Mouse (Mus musculus) forebrain, embryonic 16.5 days (tissue): ENCODE results near the gene 1110051M20Rik. TPM values are rescaled to one million over a fixed set of nuclear protein-coding genes. Genes with fewer than 3 reads are reported as not detected.

Source experiments
- ATAC-seq: fragments of 200-750 bp; cut with Nextera tagmentation; 2 replicates; pipeline ENCODE4 v1.8.0; 2017; ENCODE audit warnings: mild to moderate bottlenecking, moderate library complexity
- H3K27ac ChIP-seq: fragments of 300-500 bp; sonication (generic); 2 replicates; pipeline ENCODE4 v1.5.1; 2014; ENCODE audit warnings: low read length, control low read depth
- H3K27me3 ChIP-seq: fragments of 300-500 bp; sonication (generic); replicated peaks from 2 replicates; pipeline ENCODE4 v1.6.1; 2014; ENCODE audit warnings: low read length; ENCODE audit not compliant: control insufficient read depth, insufficient read depth
- H3K36me3 ChIP-seq: fragments of 300-500 bp; sonication (generic); 2 replicates; pipeline ENCODE4 v1.6.1; 2014; ENCODE audit not compliant: control insufficient read depth, insufficient read depth
- H3K4me1 ChIP-seq: fragments of 300-500 bp; sonication (generic); replicated peaks from 2 replicates; pipeline ENCODE4 v1.6.1; 2014; ENCODE audit warnings: low read length; ENCODE audit not compliant: control insufficient read depth, insufficient read depth
- H3K4me2 ChIP-seq: fragments of 300-500 bp; sonication (generic); 2 replicates; pipeline ENCODE4 v1.6.1; 2014; ENCODE audit warnings: mild to moderate bottlenecking, low read length, control low read depth
- H3K4me3 ChIP-seq: fragments of 300-500 bp; sonication (generic); replicated peaks from 2 replicates; pipeline ENCODE4 v1.5.1; 2014; ENCODE audit warnings: mild to moderate bottlenecking, low read length, control low read depth
- H3K9ac ChIP-seq: fragments of 300-500 bp; sonication (generic); replicated peaks from 2 replicates; pipeline ENCODE4 v1.6.1; 2014; ENCODE audit warnings: low read depth, low read length, control low read depth
- H3K9me3 ChIP-seq: fragments of 300-500 bp; sonication (generic); 2 replicates; pipeline ENCODE4 v1.6.1; 2016; ENCODE audit warnings: low read length; ENCODE audit not compliant: control insufficient read depth
- WGBS: fragments of 180-500 bp; shearing (Covaris S2); extraction: QIAGEN DNeasy Blood & Tissue Kit; methylation state at CpG from one replicate; pipeline ENCODE4 v1.1.7; 2014; 5-methylcytosine and 5-hydroxymethylcytosine counted together
- polyA plus RNA-seq: library from polyadenylated mRNA; unstranded; fragments of >200 nt; fragmentation: Nextera tagmentation; extraction: Ambion mirVana; gene quantifications from 2 replicates; pipeline ENCODE4 v1.2.1, GENCODE M21; 2015

1110051M20Rik gene
- polyA plus RNA-seq, 1 experiment from 2014 or later, result 187 TPM

- H3K9me3 ChIP-seq, result no peaks in the 10 kb centered on the region
- no peak overlapping the region for H3K27ac ChIP-seq
- H3K36me3 ChIP-seq, result no peaks in the 10 kb centered on the region
- peaks cover 9% of the 10 kb centered on the region for H3K4me1 ChIP-seq
- no peak for ATAC-seq
- H3K4me3 ChIP-seq, result no peak overlapping the region
- no peak overlapping the region for H3K4me2 ChIP-seq
- no peak overlapping the region for H3K9ac ChIP-seq
- 83% methylated on average over 9 of the region's 9 CpGs for WGBS
- H3K27me3 ChIP-seq, result no peaks in the 10 kb centered on the region
These were observed 8.9 kb upstream of the 1110051M20Rik start for GRCm38 (mm10) chr2:91453231-91454075.

DNA sequence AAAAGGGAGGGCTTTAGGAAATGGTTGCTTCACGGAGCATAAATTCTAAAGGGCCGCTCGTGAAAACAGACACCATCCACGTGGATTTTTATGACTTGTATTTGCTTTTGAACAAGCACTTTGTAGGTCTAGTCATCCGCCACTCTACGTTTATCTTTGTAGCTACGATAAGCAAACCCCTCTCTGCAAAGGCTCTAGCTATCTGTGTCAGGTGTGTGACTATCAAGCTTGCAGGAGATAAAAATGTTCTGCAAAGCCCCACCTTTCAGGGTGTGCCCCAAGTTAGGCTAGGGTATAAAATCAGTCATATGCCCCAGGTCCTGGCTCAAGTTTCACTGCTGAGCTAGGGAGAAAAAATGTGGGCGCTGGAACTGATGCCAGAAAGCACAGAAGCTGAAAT is 8.2 kb upstream of the 1110051M20Rik start:
- H3K4me3 ChIP-seq, result no peak overlapping the region
- no peak overlapping the region for H3K9ac ChIP-seq
- no peaks in the 10 kb centered on the region for H3K36me3 ChIP-seq
- H3K9me3 ChIP-seq, result no peaks in the 10 kb centered on the region
- H3K27me3 ChIP-seq, result no peaks in the 10 kb centered on the region
- no peak overlapping the region for H3K4me2 ChIP-seq
- WGBS, result 75% methylated on average over 8 of the region's 8 CpGs
- H3K4me1 ChIP-seq, result peaks cover 6% of the 10 kb centered on the region
- no peak overlapping the region for H3K27ac ChIP-seq
- no peak for ATAC-seq

GRCm38 (mm10) chr2:91450316-91450715 is 5.8 kb upstream of the 1110051M20Rik start:
- H3K4me1 ChIP-seq, result no peaks in the 10 kb centered on the region
- H3K27ac ChIP-seq, result no peak overlapping the region
- H3K27me3 ChIP-seq, result no peaks in the 10 kb centered on the region
- H3K9ac ChIP-seq, result no peak overlapping the region
- H3K36me3 ChIP-seq, result no peaks in the 10 kb centered on the region
- WGBS, result 70% methylated on average over 9 of the region's 9 CpGs
- no peak for ATAC-seq
- no peaks in the 10 kb centered on the region for H3K9me3 ChIP-seq
- H3K4me2 ChIP-seq, result no peak overlapping the region
- H3K4me3 ChIP-seq, result no peak overlapping the region

DNA sequence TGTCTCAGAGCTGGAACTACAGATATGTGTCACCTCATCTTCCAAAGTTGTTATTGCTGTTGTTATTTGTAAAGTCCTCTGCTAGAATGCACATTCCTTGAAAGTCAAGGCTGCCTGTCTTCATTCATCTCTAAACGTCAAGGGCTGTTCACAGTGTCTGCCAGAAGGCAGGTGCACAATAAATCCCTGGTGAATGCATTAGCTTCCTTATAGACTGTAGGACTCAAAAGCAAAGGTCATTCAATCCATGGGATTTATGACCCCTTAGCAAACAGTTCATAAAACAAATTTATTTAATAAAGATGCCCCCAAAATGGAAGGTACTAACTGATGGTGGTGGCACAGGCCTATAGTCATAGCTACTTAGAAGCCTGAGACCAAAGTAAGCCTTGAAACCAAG is 5.2 kb upstream of the 1110051M20Rik start:
- Histone ChIP-seq H3K9me3 (no peaks in the 10 kb centered on the region), H3K36me3 (no peaks in the 10 kb centered on the region), H3K9ac (no peak overlapping the region), H3K4me2 (no peak overlapping the region), H3K4me1 (no peaks in the 10 kb centered on the region), H3K27me3 (no peaks in the 10 kb centered on the region), H3K27ac (no peak overlapping the region), H3K4me3 (no peak overlapping the region)
- 58% methylated on average over 1 of the region's 1 CpGs for WGBS
- no peak for ATAC-seq

DNA sequence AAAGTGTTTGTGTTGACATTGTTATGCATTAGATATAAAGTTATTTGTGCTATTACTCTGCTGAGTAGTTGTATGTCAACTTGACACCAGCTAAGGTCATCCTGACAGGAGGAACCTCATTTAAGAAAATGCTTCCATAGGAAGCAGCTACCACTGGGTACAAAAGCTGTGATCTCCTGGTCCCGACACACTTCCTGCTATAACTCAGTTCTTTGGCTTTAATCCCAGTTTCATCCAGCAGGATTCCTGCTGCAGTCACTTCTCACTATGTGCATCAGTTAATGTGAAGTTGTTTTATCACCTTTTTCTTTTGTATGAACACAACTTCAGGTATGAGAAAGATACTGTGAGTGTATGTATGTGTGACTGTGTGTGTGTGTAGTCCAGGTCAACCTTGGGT is 2.3 kb downstream of the 1110051M20Rik start:
- Histone ChIP-seq H3K27ac (no peak overlapping the region), H3K4me3 (no peak overlapping the region), H3K9ac (no peak overlapping the region), H3K4me2 (no peak overlapping the region), H3K36me3 (no peaks in the 10 kb centered on the region), H3K27me3 (no peaks in the 10 kb centered on the region), H3K9me3 (no peaks in the 10 kb centered on the region), H3K4me1 (peaks cover 16% of the 10 kb centered on the region)
- 67% methylated on average over 1 of the region's 1 CpGs for WGBS
- no peak for ATAC-seq

DNA sequence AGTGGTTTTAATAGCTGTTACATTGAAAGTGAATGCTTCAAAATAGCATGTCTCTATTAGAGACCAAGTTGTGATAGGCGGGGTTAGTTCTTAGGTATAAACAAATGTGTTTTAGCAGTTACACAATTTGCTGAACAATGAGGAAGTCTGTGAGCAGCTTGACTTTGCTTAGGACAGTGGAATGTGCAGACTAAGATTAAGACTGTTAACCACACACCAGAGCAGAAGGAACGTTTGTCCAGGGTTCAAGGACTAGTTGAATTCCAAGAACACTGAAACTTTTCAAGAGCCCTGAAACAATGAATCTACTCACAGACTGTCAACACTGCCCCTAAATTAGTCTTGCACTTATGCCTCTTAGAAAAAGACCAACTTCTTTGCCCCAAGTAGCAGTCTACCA is 2.8 kb downstream of the 1110051M20Rik start:
- Histone ChIP-seq H3K27me3 (no peaks in the 10 kb centered on the region), H3K36me3 (no peaks in the 10 kb centered on the region), H3K9me3 (no peaks in the 10 kb centered on the region), H3K4me2 (no peak overlapping the region), H3K4me3 (no peak overlapping the region), H3K27ac (no peak overlapping the region), H3K9ac (no peak overlapping the region), H3K4me1 (peaks cover 19% of the 10 kb centered on the region)
- 63% methylated on average over 2 of the region's 2 CpGs for WGBS
- no peak for ATAC-seq

- WGBS, result 93% methylated on average over 5 of the region's 5 CpGs
- no peak overlapping the region for H3K4me3 ChIP-seq
These were observed 3.8 kb downstream of the 1110051M20Rik start for GRCm38 (mm10) chr2:91440686-91441085.

DNA sequence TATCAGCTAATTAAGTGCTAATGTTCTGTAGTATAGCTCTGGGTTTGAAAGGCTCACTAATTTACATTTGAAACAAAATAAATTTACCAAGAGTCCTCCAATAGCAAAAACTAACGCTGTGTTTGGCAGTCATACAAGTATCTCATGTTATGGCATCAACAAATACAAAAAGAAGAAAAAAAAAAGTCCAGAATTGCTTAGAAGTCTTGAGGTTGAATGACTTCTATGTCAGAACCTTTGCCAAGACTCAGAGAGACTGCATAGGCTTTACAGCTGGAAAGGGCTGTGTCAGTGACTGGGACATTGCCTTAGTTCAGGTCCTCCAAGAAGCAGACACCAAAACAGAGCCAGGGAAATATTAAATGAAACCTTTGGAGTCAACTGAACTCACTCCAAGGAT is 4.6 kb downstream of the 1110051M20Rik start:
- no peaks in the 10 kb centered on the region for H3K36me3 ChIP-seq
- no peaks in the 10 kb centered on the region for H3K27me3 ChIP-seq
- 21% methylated on average over 1 of the region's 1 CpGs for WGBS
- H3K4me1 ChIP-seq, result peaks cover 19% of the 10 kb centered on the region
- H3K27ac ChIP-seq, result no peak overlapping the region
- no peaks in the 10 kb centered on the region for H3K9me3 ChIP-seq
- H3K4me3 ChIP-seq, result no peak overlapping the region
- no peak overlapping the region for H3K9ac ChIP-seq
- H3K4me2 ChIP-seq, result no peak overlapping the region
- no peak for ATAC-seq

More at GRCm38 (mm10) chr2:91440686-91441085, 3.8 kb downstream of the 1110051M20Rik start:
- Histone ChIP-seq H3K27me3 (no peaks in the 10 kb centered on the region), H3K4me2 (no peak overlapping the region), H3K27ac (no peak overlapping the region), H3K4me1 (peaks cover 19% of the 10 kb centered on the region), H3K9ac (no peak overlapping the region), H3K36me3 (no peaks in the 10 kb centered on the region), H3K9me3 (no peaks in the 10 kb centered on the region)
- ATAC-seq, result no peak

DNA sequence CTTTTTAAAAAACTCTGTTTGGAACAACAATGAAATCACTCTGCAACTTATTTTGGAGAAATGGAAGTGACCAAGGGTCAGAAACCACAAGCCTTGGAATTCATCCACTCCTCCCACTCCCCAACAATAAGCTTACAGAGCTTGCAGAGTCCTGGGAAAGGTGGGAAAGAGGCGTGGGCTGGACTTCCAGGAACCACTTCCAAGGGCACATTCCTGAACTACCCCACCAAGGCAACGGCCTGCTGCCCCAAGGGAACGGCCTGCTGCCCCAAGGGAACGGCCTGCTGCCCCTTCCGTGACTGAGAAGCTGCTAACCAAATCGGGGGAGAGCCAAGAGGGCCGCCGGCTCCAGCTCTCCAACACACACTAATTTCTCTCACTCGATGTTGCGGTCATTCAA is 5.2 kb downstream of the 1110051M20Rik start:
- Histone ChIP-seq H3K4me3 (no peak overlapping the region), H3K9me3 (no peaks in the 10 kb centered on the region), H3K9ac (no peak overlapping the region), H3K36me3 (no peaks in the 10 kb centered on the region), H3K4me1 (peaks cover 19% of the 10 kb centered on the region), H3K4me2 (no peak overlapping the region), H3K27ac (no peak overlapping the region), H3K27me3 (no peaks in the 10 kb centered on the region)
- no peak for ATAC-seq
- WGBS, result 85% methylated on average over 10 of the region's 10 CpGs
